Mouse (Mus musculus): ENCODE data around the gene Pigo. TPM values are rescaled to one million over a fixed set of nuclear protein-coding genes. Genes with fewer than 3 reads are reported as not detected.

Pigo gene
- total RNA-seq, 1 experiment from 2014 or later = 3.6 TPM

GRCm38 (mm10) chr4:43010161-43011038, 15.2 kb downstream of the Pigo start, which contains the start of gene Fancg:
Gene Fancg (minus strand): TSS chr4:43010506.
- peak; percentile 71 for ATAC-seq (replicated peaks; ENCODE audit: insufficient number of reproducible peaks, low FRiP score, low TSS enrichment, poor library complexity, severe bottlenecking)

GRCm38 (mm10) chr4:43005765-43006164, 19.9 kb downstream of the Pigo start:
- peak; percentile 38 for ATAC-seq (replicated peaks; ENCODE audit: insufficient number of reproducible peaks, low FRiP score, low TSS enrichment, poor library complexity, severe bottlenecking)

- ATAC-seq (replicated peaks; ENCODE audit: insufficient number of reproducible peaks, low FRiP score, low TSS enrichment, poor library complexity, severe bottlenecking) = no peak
Measured at GRCm38 (mm10) chr4:43004951-43005350, 20.7 kb downstream of the Pigo start.

- ATAC-seq (replicated peaks; ENCODE audit: insufficient number of reproducible peaks, low FRiP score, low TSS enrichment, poor library complexity, severe bottlenecking) = no peak
Measured at GRCm38 (mm10) chr4:43002756-43003439, 22.7 kb downstream of the Pigo start.

GRCm38 (mm10) chr4:43001272-43001671, 24.3 kb downstream of the Pigo start:
- ATAC-seq (replicated peaks; ENCODE audit: insufficient number of reproducible peaks, low FRiP score, low TSS enrichment, poor library complexity, severe bottlenecking) = no peak

GRCm38 (mm10) chr4:43000141-43000986, 25.3 kb downstream of the Pigo start, which contains the start of gene Vcp:
Gene Vcp (minus strand): TSS chr4:43000507.
- peak; percentile 99 for ATAC-seq (replicated peaks; ENCODE audit: insufficient number of reproducible peaks, low FRiP score, low TSS enrichment, poor library complexity, severe bottlenecking)

GRCm38 (mm10) chr4:42999451-43000140, 26.0 kb downstream of the Pigo start:
- peak; percentile 30; the same call in 1 of the 2 replicates for ATAC-seq (replicated peaks; ENCODE audit: insufficient number of reproducible peaks, low FRiP score, low TSS enrichment, poor library complexity, severe bottlenecking)

- ATAC-seq (replicated peaks; ENCODE audit: insufficient number of reproducible peaks, low FRiP score, low TSS enrichment, poor library complexity, severe bottlenecking) = no peak
Measured at GRCm38 (mm10) chr4:42998022-42998421, 27.6 kb downstream of the Pigo start.

- ATAC-seq (replicated peaks; ENCODE audit: insufficient number of reproducible peaks, low FRiP score, low TSS enrichment, poor library complexity, severe bottlenecking) = no peak
Measured at GRCm38 (mm10) chr4:42988296-42988695, 37.3 kb downstream of the Pigo start.

GRCm38 (mm10) chr4:42980467-42980866, 45.2 kb downstream of the Pigo start:
- 0 out of 2 replicates have a peak, but pooled peaks have one; percentile 13 for ATAC-seq (replicated peaks; ENCODE audit: insufficient number of reproducible peaks, low FRiP score, low TSS enrichment, poor library complexity, severe bottlenecking)

- ATAC-seq (replicated peaks; ENCODE audit: insufficient number of reproducible peaks, low FRiP score, low TSS enrichment, poor library complexity, severe bottlenecking) = no peak
Measured at GRCm38 (mm10) chr4:42978062-42978461, 47.6 kb downstream of the Pigo start.

GRCm38 (mm10) chr4:42973868-42974267, 51.8 kb downstream of the Pigo start:
- ATAC-seq (replicated peaks; ENCODE audit: insufficient number of reproducible peaks, low FRiP score, low TSS enrichment, poor library complexity, severe bottlenecking) = no peak

- no peak for ATAC-seq (replicated peaks; ENCODE audit: insufficient number of reproducible peaks, low FRiP score, low TSS enrichment, poor library complexity, severe bottlenecking)
Measured at GRCm38 (mm10) chr4:42972952-42973351, 52.7 kb downstream of the Pigo start.

- no peak for ATAC-seq (replicated peaks; ENCODE audit: insufficient number of reproducible peaks, low FRiP score, low TSS enrichment, poor library complexity, severe bottlenecking)
Measured at GRCm38 (mm10) chr4:42969304-42969703, 56.3 kb downstream of the Pigo start, which contains the start of gene 1700022I11Rik. Gene 1700022I11Rik (plus strand): TSS chr4:42969604.

Other genes starting within 250 kb of the Pigo start
- gene Fam205a1, start 171.9 kb downstream of the Pigo start, total RNA-seq (2017) = not detected in 3 replicates
- gene Gm12394, start 169.0 kb downstream of the Pigo start, total RNA-seq (2017) = not detected in 3 replicates
- not detected in 3 replicates for gene Fam205c, start 151.6 kb downstream of the Pigo start, total RNA-seq (2017)
- 0.10 TPM in 1 of 3 replicates, not detected in the others for gene Phf24, start 109.2 kb downstream of the Pigo start, total RNA-seq (2017)
- 2.5 to 10.0 TPM (median 6.9 TPM) in 3 replicates for gene Dnajb5, start 76.0 kb downstream of the Pigo start, total RNA-seq (2017)
- 1.4 TPM in 1 of 3 replicates, not detected in the others for gene 1700022I11Rik, start 56.2 kb downstream of the Pigo start, total RNA-seq (2017)
- 146 to 168 TPM (median 150 TPM) in 3 replicates for gene Vcp, start 25.3 kb downstream of the Pigo start, total RNA-seq (2017)
- 5.3 to 25.3 TPM (median 11.4 TPM) in 3 replicates for gene Fancg, start 15.3 kb downstream of the Pigo start, total RNA-seq (2017)
- 60.2 to 116 TPM (median 66.7 TPM) in 3 replicates for gene Stoml2, start 5.9 kb upstream of the Pigo start, total RNA-seq (2017)
- gene Fam214b, start 20.4 kb upstream of the Pigo start, total RNA-seq (2017) = 35.6 to 52.9 TPM (median 38.9 TPM) in 3 replicates
- gene Unc13b, start 33.1 kb upstream of the Pigo start, total RNA-seq (2017) = 0.78 to 3.3 TPM (median 1.7 TPM) in 3 replicates
- gene Atp8b5, start 241.3 kb upstream of the Pigo start, total RNA-seq (2017) = 0.19 to 0.95 TPM (median 0.53 TPM) in 3 replicates

Data from monocyte, adult 5-6 weeks (primary cell).